Mouse (Mus musculus) c-Kit-positive CD71-negative TER-119-negative erythroid progenitor cells, embryonic 14.5 days (primary cell): Measurements from ENCODE around the gene Itgb5.

ENCODE experiments used
- DNase-seq: peaks from one replicate; pipeline ENCODE4 v3.0.0-alpha.2; 2013; ENCODE audit warnings: low read depth

Itgb5 gene

DNA sequence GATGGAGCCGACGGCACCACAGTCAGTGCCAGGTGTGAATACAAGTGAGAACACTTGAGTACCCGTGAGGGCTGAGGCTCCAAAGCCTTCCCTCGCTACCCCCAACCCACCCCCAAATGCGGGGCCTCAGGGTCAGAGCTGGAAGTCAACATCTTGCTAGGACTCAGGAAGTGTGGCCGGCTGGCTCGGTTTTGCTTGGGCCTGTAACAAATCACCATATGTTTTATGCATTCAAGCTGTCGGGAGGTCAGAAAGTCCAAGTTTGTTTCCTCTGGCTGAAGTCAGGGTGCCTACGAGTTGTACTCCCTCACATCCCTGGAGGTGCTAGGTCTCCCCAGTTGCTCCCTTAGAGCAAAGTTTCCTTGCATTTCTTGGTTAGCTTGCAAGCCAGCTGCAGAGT lies 110.2 kb downstream of the Itgb5 start:
- DNase-seq: no peak

GRCm38 (mm10) chr16:33940095-33940494 lies 110.6 kb downstream of the Itgb5 start:
- DNase-seq: no peak

DNA sequence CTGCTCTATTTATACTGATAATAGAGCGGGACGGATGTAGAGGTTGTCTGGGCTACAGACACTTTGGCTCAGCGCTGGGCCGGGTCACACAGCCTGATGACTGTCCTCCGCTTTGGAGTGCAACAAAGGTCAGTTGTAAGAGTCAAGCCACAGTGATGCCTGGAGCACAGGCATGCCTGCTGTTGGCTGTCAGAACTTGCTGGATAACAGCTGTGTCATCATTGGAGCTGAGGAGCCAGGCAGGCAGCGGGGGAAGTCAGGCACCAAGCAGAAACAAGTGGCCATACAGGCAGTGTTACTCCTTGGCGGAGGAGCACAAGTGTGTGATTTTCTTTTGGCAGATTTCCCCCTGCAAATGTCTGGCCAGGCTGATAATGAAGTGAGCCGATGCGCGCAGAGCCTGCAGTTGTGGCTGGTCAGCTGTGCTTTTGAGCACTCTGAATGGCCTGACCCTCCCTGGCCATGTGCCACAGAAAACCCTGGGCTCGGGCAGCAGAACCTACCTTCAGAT lies 111.9 kb downstream of the Itgb5 start:
- DNase-seq: no peak

DNA sequence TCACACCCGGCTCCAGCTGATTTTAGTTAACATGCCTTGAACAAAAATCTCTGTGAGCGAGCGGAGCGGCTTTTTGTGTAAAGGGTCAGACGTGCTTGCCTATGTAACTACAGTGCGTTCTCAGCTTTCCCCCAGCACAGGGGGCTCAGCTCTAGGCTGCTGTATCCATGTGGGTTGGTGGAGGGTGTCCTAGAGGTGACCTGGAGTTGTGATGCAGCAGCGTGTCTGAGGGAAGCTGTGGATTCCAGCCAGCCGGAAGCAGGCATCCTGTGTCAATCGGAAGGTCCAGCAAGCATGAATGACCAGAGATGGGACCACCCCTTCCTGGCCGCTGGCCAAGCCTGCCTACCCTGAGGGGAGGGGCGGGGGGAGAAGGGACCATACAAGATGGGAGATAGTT lies 112.9 kb downstream of the Itgb5 start:
- no peak for DNase-seq

- DNase-seq: no peak
These were observed 113.9 kb downstream of the Itgb5 start for GRCm38 (mm10) chr16:33943388-33943787.

DNA sequence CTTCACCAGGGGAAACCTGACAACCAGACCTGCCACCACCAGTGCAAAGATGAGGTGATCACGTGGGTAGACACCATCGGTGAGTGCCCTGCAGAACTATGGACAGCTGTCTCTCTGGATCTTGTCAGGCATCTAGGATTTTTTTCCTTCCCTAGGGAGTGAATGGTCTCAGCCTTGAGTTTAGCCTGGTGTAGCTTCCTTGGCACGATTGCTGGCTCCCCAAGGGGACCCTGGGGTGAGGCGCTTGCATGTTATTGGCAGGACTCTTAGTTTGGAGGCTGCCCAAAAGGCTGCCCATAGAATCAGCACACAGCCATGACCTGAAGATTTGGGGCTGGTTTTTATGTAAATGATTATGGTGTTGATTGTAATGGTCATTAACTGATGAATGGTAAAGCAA lies 114.7 kb downstream of the Itgb5 start:
- no peak for DNase-seq

- no peak for DNase-seq
These were observed 115.3 kb downstream of the Itgb5 start for GRCm38 (mm10) chr16:33944772-33945171.

- DNase-seq: no peak
These were observed 116.6 kb downstream of the Itgb5 start for GRCm38 (mm10) chr16:33946021-33946420.

DNA sequence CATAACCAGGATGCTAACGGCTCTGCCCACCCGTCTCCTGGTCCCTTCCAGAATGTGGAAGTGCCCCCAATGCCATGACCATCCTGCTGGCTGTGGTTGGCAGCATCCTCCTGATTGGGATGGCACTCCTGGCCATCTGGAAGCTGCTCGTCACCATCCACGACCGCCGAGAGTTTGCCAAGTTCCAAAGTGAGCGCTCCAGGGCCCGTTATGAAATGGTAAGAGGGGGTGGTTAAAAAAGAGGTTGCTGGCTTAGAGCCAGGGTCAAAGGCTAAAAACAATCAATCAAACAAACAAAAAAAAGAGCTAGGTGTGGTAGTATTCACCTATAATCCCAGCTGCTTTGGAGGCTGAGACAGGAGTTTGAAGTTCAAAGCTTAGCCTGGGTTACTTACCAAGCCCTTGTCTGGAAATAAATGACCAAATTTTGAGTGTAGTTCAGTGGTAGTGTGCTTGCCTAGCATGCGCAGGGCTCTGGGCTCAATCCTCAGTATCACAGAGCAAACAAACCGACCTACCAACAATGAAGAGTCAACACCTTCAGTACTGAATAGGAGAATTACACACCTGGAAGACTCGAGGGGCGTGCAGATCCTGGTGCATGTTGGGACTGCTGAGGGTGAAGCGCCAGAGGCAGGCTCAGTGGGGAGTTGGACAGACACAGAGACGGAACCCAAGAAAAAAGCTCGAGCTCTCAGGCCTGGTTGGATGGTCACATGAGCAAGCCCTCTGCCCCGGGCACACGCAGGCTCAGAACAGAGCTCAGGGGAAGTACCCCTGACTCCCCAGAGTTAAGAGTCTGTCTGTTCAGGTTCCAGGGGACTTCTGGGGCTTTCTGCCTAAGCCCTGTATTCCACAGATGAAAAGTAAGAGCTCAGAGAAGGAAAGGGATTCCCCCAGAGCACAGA lies 118.5 kb downstream of the Itgb5 start:
- no peak for DNase-seq

- no peak for DNase-seq
These were observed 120.9 kb downstream of the Itgb5 start for GRCm38 (mm10) chr16:33950386-33950785.

- DNase-seq: peak; percentile 90
These were observed 121.4 kb downstream of the Itgb5 start for GRCm38 (mm10) chr16:33950830-33951229.

DNA sequence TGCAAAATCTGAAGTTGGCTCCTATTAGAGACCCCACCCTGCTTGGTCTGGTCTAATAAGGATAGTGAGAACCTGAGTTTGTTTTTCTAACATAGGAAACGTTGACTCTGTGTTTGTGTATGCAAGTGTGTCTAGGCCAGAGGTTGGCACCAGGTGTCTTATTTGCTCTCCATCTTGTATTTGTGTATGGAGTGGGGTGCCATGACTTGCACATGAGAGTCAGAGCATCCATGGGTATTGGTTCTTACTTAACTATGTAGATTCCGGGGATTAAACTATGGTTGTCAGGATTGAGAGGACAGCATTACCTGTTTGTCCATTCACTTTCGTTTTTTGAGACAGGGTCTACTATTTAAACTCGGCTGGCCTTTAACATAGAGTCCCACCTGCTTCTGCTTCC lies 123.5 kb downstream of the Itgb5 start:
- DNase-seq: no peak

GRCm38 (mm10) chr16:33954793-33955192 lies 125.3 kb downstream of the Itgb5 start:
- no peak for DNase-seq

DNA sequence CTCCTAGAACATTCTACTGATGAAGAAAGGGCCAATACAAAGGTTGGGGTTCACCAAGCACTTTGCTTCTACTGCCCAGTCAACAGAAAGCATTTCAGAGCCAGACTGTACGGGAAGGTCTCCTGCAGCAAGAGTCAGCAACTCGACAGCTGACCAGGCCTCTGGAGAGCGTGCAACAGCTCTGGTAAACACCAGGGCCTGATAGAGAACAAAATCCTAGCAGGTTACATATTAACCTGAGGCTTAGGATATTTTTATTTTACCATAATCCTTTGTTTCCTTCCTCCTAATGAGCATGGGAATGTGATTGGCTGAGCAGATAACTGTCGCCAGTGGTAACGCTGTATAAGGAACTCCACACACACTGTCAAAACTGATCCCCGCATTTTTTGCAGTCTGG lies 134.0 kb downstream of the Itgb5 start:
- no peak for DNase-seq

DNA sequence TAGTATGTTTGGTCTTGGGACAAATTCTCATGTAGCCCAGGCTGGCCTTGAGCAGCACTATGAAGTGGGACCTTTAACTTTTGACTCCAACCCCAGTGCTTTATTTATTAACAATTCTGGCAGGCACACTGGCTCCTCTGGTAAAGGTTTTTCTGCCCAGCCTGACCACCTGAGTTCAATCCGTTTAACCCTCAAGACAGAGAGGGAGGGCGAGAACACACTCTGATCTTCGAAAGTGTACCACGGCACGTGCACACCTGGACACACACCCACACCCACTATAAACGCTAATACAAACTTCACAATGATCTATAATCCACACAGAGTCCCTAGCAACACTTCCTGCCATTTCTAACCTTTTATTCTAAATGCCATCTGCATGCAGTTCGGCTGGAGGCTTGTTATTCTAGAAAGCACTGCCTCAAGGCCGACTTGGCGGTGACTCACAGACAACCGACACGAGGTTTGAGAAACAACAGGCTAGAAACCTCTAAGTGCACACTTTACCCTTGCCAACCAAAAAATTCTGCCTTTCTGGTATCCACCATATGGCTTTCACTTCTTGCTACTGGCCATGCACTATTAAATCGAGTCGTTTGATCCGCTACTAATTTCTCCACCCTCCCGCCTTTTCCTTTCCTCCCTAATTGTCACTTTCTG lies 136.5 kb downstream of the Itgb5 start:
- DNase-seq: no peak

- DNase-seq: peak; percentile 76
These were observed 137.2 kb downstream of the Itgb5 start, which contains the start of gene Umps for GRCm38 (mm10) chr16:33966538-33967282. Gene Umps, minus strand, starts transcription at chr16:33967038.

DNA sequence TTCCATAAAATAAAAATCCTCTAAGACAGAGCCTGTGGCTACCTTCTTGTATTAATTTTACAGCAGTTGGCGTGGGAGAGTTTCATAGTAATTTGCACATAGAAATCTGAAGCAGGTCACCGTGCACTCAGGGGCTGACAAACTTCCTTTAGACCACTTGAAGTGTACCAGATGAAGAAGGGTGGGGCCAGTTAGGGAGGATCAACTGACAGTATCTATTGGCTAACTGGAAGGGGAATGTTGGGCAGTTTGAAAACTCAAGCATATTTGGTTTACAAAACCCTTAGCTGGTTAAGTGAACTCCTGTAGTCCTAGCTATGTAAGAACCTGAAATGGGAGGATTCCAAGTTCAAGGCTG lies 137.8 kb downstream of the Itgb5 start:
- DNase-seq: no peak

GRCm38 (mm10) chr16:33979855-33980254 lies 150.4 kb downstream of the Itgb5 start:
- DNase-seq: no peak

GRCm38 (mm10) chr16:33983712-33984111 lies 154.2 kb downstream of the Itgb5 start:
- no peak for DNase-seq

DNA sequence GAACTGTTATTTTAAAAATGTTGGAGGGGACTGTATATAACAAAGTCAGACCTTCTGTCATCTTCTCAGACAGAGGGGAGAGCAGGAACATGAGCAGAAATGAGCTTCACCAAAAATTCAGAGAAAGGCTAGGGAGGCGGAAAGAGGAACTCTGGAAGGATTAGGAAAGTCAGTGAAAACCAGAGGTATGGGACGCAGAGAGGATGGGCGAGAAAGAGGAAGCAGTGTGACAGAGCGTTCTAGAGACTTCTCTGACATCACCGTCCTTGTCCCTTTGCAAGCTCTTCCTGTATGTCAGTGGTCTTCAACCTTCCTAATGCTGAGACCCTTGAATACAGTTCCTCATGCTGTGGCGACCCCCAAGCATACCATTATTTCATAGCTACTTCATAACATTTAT lies 155.9 kb downstream of the Itgb5 start:
- DNase-seq: peak; percentile 17

- no peak for DNase-seq
These were observed 157.5 kb downstream of the Itgb5 start for GRCm38 (mm10) chr16:33986993-33987392.

GRCm38 (mm10) chr16:33988358-33989012 lies 159.0 kb downstream of the Itgb5 start:
- peak; percentile 50 for DNase-seq
